Mouse (Mus musculus): ENCODE measurements around the gene Gm49361. TPM values are rescaled to one million over a fixed set of nuclear protein-coding genes. Genes with fewer than 3 reads are reported as not detected.

Gene Gm49361
- total and polyA plus RNA-seq, 2 experiments from 2014 or later: 0.16 TPM; not detected in 1

DNA sequence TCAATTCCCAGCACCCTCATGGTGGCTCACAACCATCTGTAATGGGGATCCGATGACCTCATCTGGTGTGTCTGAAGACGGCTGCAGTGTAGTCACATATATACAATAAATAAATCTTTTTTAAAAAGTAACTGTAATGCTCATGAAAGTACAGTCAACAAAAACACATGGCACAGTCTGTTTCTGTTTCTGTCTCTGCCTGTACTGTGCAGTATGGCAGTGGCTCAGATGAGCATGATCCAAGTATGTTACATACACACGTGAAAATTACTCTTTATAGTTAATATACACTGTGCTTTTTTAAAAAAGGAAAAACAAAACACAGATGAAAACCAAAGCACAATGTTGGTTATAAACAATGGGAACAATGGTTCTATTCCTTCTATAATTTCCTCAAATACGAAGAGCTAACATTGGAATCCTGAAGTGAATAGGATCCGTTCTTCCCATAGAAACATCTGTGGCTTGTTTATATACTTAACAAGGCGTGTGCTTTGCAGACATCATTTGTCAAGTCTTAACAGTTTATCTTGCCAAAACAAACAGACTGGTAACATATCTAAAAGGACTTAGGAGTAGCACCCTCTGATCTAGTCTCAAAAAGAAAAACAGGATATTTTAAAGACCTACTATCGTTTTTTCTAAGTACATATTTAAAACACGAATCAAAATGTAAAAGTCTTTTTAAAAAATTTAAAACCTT, 139.1 kb downstream of the Gm49361 start:
- no peak overlapping the region for H3K4me3 ChIP-seq (ENCODE audit: low read length)
- H3K27ac ChIP-seq: no peak overlapping the region
- no peak for ATAC-seq
- no peaks in the 10 kb centered on the region for H3K27me3 ChIP-seq (ENCODE audit: insufficient read depth, low read length)
- peaks cover 13% of the 10 kb centered on the region for H3K36me3 ChIP-seq (ENCODE audit: insufficient read depth, low read length)
- no peak overlapping the region for H3K4me2 ChIP-seq (ENCODE audit: low read depth, low read length)
- H3K4me1 ChIP-seq (ENCODE audit: insufficient read depth, low read length): peaks cover 5% of the 10 kb centered on the region; the same call in 1 of the 2 replicates
- no peak overlapping the region for H3K9ac ChIP-seq (replicated peaks; ENCODE audit: low read length)
- 64% methylated on average over 8 of the region's 8 CpGs for WGBS
- TF ChIP-seq CTCF (IDR thresholded peaks at IDR 0.05; ENCODE audit: low read depth): no peak
- no peak for DNase-seq (ENCODE audit: low spot score)
- H3K9me3 ChIP-seq (ENCODE audit: low read length): no peaks in the 10 kb centered on the region

GRCm38 (mm10) chr14:57593279-57593678, 152.6 kb downstream of the Gm49361 start:
- Histone ChIP-seq H3K4me3 (ENCODE audit: low read length) (no peak overlapping the region), H3K27ac (no peak overlapping the region), H3K4me2 (ENCODE audit: low read depth, low read length) (no peak overlapping the region), H3K9ac (replicated peaks; ENCODE audit: low read length) (no peak overlapping the region), H3K9me3 (ENCODE audit: low read length) (no peaks in the 10 kb centered on the region), H3K36me3 (ENCODE audit: insufficient read depth, low read length) (peaks cover 49% of the 10 kb centered on the region), H3K4me1 (ENCODE audit: insufficient read depth, low read length) (no peaks in the 10 kb centered on the region), H3K27me3 (ENCODE audit: insufficient read depth, low read length) (no peaks in the 10 kb centered on the region)
- no peak for TF ChIP-seq CTCF (IDR thresholded peaks at IDR 0.05; ENCODE audit: low read depth)
- 95% methylated on average over 5 of the region's 5 CpGs for WGBS
- ATAC-seq: no peak
- DNase-seq (ENCODE audit: low spot score): no peak

Other genes starting within 250 kb of the Gm49361 start
- gene Il17d, start 221.3 kb downstream of the Gm49361 start, total RNA-seq (2014; rRNA removed): 35.5 and 35.8 TPM in 2 replicates
- gene Il17d, start 221.3 kb downstream of the Gm49361 start, polyA plus RNA-seq (2015; fragmentation: Nextera tagmentation; extraction: Ambion mirVana): 5.9 and 6.1 TPM in 2 replicates
- gene Eef1akmt1, start 174.5 kb downstream of the Gm49361 start, total RNA-seq (2014; rRNA removed): 21.6 and 32.9 TPM in 2 replicates
- 69.9 and 71.2 TPM in 2 replicates for gene Eef1akmt1, start 174.5 kb downstream of the Gm49361 start, polyA plus RNA-seq (2015; fragmentation: Nextera tagmentation; extraction: Ambion mirVana)
- 10.1 and 13.3 TPM in 2 replicates for gene Xpo4, start 80.7 kb downstream of the Gm49361 start, total RNA-seq (2014; rRNA removed)
- 11.9 and 12.4 TPM in 2 replicates for gene Xpo4, start 80.7 kb downstream of the Gm49361 start, polyA plus RNA-seq (2015; fragmentation: Nextera tagmentation; extraction: Ambion mirVana)
- 6.4 and 14.1 TPM in 2 replicates for gene Lats2, start 12.3 kb upstream of the Gm49361 start, total RNA-seq (2014; rRNA removed)
- 5.8 and 6.2 TPM in 2 replicates for gene Lats2, start 12.3 kb upstream of the Gm49361 start, polyA plus RNA-seq (2015; fragmentation: Nextera tagmentation; extraction: Ambion mirVana)
- gene Sap18, start 52.1 kb upstream of the Gm49361 start, total RNA-seq (2014; rRNA removed): 12.7 and 40.4 TPM in 2 replicates
- 32.5 and 36.4 TPM in 2 replicates for gene Sap18, start 52.1 kb upstream of the Gm49361 start, polyA plus RNA-seq (2015; fragmentation: Nextera tagmentation; extraction: Ambion mirVana)
- 8.3 and 8.9 TPM in 2 replicates for gene Ska3, start 80.1 kb upstream of the Gm49361 start, total RNA-seq (2014; rRNA removed)
- gene Ska3, start 80.1 kb upstream of the Gm49361 start, polyA plus RNA-seq (2015; fragmentation: Nextera tagmentation; extraction: Ambion mirVana): 6.6 and 9.2 TPM in 2 replicates
- gene Mrpl57, start 80.1 kb upstream of the Gm49361 start, total RNA-seq (2014; rRNA removed): 73.8 and 89.8 TPM in 2 replicates
- 209 and 216 TPM in 2 replicates for gene Mrpl57, start 80.1 kb upstream of the Gm49361 start, polyA plus RNA-seq (2015; fragmentation: Nextera tagmentation; extraction: Ambion mirVana)
- 18.6 and 29.8 TPM in 2 replicates for gene Zdhhc20, start 144.2 kb upstream of the Gm49361 start, total RNA-seq (2014; rRNA removed)
- 34.6 and 37.2 TPM in 2 replicates for gene Zdhhc20, start 144.2 kb upstream of the Gm49361 start, polyA plus RNA-seq (2015; fragmentation: Nextera tagmentation; extraction: Ambion mirVana)

All from hindbrain, postnatal 0 days (tissue).